In genomic region chr4:43454041-43454836, GRCm38 (mm10) we compare ENCODE assay signal across 9 mouse cellular contexts. TPM values are rescaled to one million over a fixed set of nuclear protein-coding genes. Genes with fewer than 3 reads are reported as not detected.
A peak's percentile ranks its signal among the peaks of the same experiment; 100 is the strongest.
DNase-seq lines count a peak whose midpoint lies in the region; ATAC-seq lines count a peak whose summit lies in the region.
"Had no signal": no experiment of that assay in that cellular context is flagged by ENCODE, and none has a peak within 500 bp of the region (broad histone marks: within the 10 kb centered on the region; RNA-seq: fewer than 3 reads in every experiment).

TSS of gene Cd72 (minus strand) at chr4:43454628.

- peaks cover 40% of the 10 kb centered on the region for H3K27me3 ChIP-seq in heart, embryonic 11.5 days (ENCODE audit: control insufficient read depth, insufficient read depth, low read length)
- H3K27me3 ChIP-seq in hindbrain, embryonic 13.5 days: peaks cover 37% of the 10 kb centered on the region
- peaks cover 64% of the 10 kb centered on the region for H3K27me3 ChIP-seq in megakaryocyte, embryonic 14.5 days (replicated peaks)
- peaks cover 6% of the 10 kb centered on the region; the same call in 1 of the 2 replicates for H3K27me3 ChIP-seq in stomach, embryonic 14.5 days (ENCODE audit: control insufficient read depth, insufficient read depth, low read length)
- H3K27me3 ChIP-seq: Patski had no signal

- H3K9me3 ChIP-seq in heart, embryonic 11.5 days (replicated peaks; ENCODE audit: control insufficient read depth, low read length): no peaks in the 10 kb centered on the region
- no peaks in the 10 kb centered on the region for H3K9me3 ChIP-seq in hindbrain, embryonic 13.5 days
- peaks cover 17% of the 10 kb centered on the region for H3K9me3 ChIP-seq in megakaryocyte, embryonic 14.5 days
- no peaks in the 10 kb centered on the region for H3K9me3 ChIP-seq in stomach, embryonic 14.5 days (ENCODE audit: control insufficient read depth, low read depth, low read length)

- H3K9ac ChIP-seq in heart, embryonic 11.5 days (ENCODE audit: low read depth, low read length): no peak within 1 kb of the TSS
- peak within 1 kb of the TSS; percentile 36; the same call in 1 of the 2 replicates for H3K9ac ChIP-seq in hindbrain, embryonic 13.5 days
- H3K9ac ChIP-seq in stomach, embryonic 14.5 days (replicated peaks; ENCODE audit: low read depth, low read length): no peak within 1 kb of the TSS

- H3K36me3 ChIP-seq in heart, embryonic 11.5 days (ENCODE audit: control insufficient read depth, insufficient read depth, low read length): no peaks in the 10 kb centered on the region
- H3K36me3 ChIP-seq in hindbrain, embryonic 13.5 days: no peaks in the 10 kb centered on the region
- H3K36me3 ChIP-seq in megakaryocyte, embryonic 14.5 days (replicated peaks; ENCODE audit: low read length): no peaks in the 10 kb centered on the region
- no peaks in the 10 kb centered on the region for H3K36me3 ChIP-seq in stomach, embryonic 14.5 days (ENCODE audit: control insufficient read depth, insufficient read depth, low read length)

- peak within 1 kb of the TSS; percentile 58 for H3K4me2 ChIP-seq in heart, embryonic 11.5 days
- H3K4me2 ChIP-seq in hindbrain, embryonic 13.5 days: peak within 1 kb of the TSS; percentile 44
- peak within 1 kb of the TSS; percentile 36 for H3K4me2 ChIP-seq in stomach, embryonic 14.5 days (replicated peaks; ENCODE audit: low read depth, low read length)

- no peak within 1 kb of the TSS for H3K27ac ChIP-seq in heart, embryonic 11.5 days (ENCODE audit: low read depth, low read length)
- H3K27ac ChIP-seq in brown adipose tissue, adult 24 weeks (replicated peaks; ENCODE audit: low read depth, low read length): no peak within 1 kb of the TSS
- H3K27ac ChIP-seq in hindbrain, embryonic 13.5 days: no peak within 1 kb of the TSS
- H3K27ac ChIP-seq in stomach, embryonic 14.5 days (ENCODE audit: low read length): no peak within 1 kb of the TSS

- no peak for DNase-seq in heart, postnatal 25 days (ENCODE audit: low spot score)
- no peak for DNase-seq in gastrocnemius, adult 18-20 months (ENCODE audit: low spot score)
- DNase-seq in frontal cortex, postnatal 25 days (ENCODE audit: low spot score in 2 of 2): no peak

- ATAC-seq in heart, embryonic 11.5 days (replicated peaks; ENCODE audit: insufficient number of reproducible peaks, low FRiP score, low TSS enrichment): no peak
- no peak for ATAC-seq in hindbrain, embryonic 13.5 days (ENCODE audit: low FRiP score)
- no peak for ATAC-seq in stomach, embryonic 14.5 days (ENCODE audit: insufficient number of reproducible peaks, insufficient read depth, low FRiP score, low read depth)
- ATAC-seq: Patski had no signal

- H3K4me1 ChIP-seq in heart, embryonic 11.5 days (ENCODE audit: control insufficient read depth, insufficient read depth, low read length): 0 out of 2 replicates have a peak, but pooled peaks cover 5% of the 10 kb centered on the region
- H3K4me1 ChIP-seq in brown adipose tissue, adult 24 weeks (ENCODE audit: control insufficient read depth, insufficient read depth, insufficient read length, low read length): no peaks in the 10 kb centered on the region
- H3K4me1 ChIP-seq in hindbrain, embryonic 13.5 days (replicated peaks): peaks cover 25% of the 10 kb centered on the region
- H3K4me1 ChIP-seq in megakaryocyte, embryonic 14.5 days: peaks cover 50% of the 10 kb centered on the region
- H3K4me1 ChIP-seq in stomach, embryonic 14.5 days (ENCODE audit: control insufficient read depth, insufficient read depth, low read length): peaks cover 12% of the 10 kb centered on the region; the same call in 1 of the 2 replicates

- WGBS in heart, embryonic 11.5 days (ENCODE audit: insufficient replicate concordance): 29% methylated on average over 20 of the region's 20 CpGs
- WGBS in hindbrain, embryonic 13.5 days: 33% methylated on average over 20 of the region's 20 CpGs
- WGBS in stomach, embryonic 14.5 days: 31% methylated on average over 20 of the region's 20 CpGs

- intact Hi-C loops in heart, postnatal 25 days (cut with DNase I): no loop called here

- peak within 1 kb of the TSS; percentile 21 for H3K4me3 ChIP-seq in heart, embryonic 11.5 days (ENCODE audit: low read depth, low read length)
- 0 out of 2 replicates have a peak within 1 kb of the TSS, but pooled peaks have one; percentile 1 for H3K4me3 ChIP-seq in brown adipose tissue, adult 24 weeks (ENCODE audit: insufficient read depth, low read depth, low read length)
- peak within 1 kb of the TSS; percentile 10; the same call in 1 of the 2 replicates for H3K4me3 ChIP-seq in hindbrain, embryonic 13.5 days
- peak within 1 kb of the TSS; percentile 89 for H3K4me3 ChIP-seq in megakaryocyte, embryonic 14.5 days (replicated peaks)
- H3K4me3 ChIP-seq in stomach, embryonic 14.5 days (ENCODE audit: low read depth, low read length): peak within 1 kb of the TSS; percentile 16; the same call in 1 of the 2 replicates

RNA-seq across cellular contexts. Expression of gene Cd72, which starts in this region (rescaled TPM):
- polyA plus RNA-seq in heart, embryonic 11.5 days (2014; fragmentation: Nextera tagmentation; extraction: Ambion mirVana): 1.8 and 3.3 TPM in 2 replicates
- under 1 TPM; 0.81 to 0.87 TPM for total RNA-seq in heart, postnatal 25 days (2021)
- 1.5 and 1.9 TPM in 2 replicates for polyA plus RNA-seq in brown adipose tissue, adult 24 weeks (2012; ENCODE audit: insufficient read depth, insufficient read length, missing spikeins)
- polyA plus RNA-seq in hindbrain, embryonic 13.5 days (2015; fragmentation: Nextera tagmentation; extraction: Ambion mirVana): 3.5 and 4.7 TPM in 2 replicates
- 3.1 and 26.7 TPM in 2 replicates for polyA plus RNA-seq in megakaryocyte, embryonic 14.5 days (2012; ENCODE audit: insufficient read depth, low replicate concordance)
- polyA plus RNA-seq in stomach, embryonic 14.5 days (2014; fragmentation: Nextera tagmentation; extraction: Ambion mirVana): 5.5 and 5.6 TPM in 2 replicates
- under 1 TPM in 1 of 2 experiments, not detected in 1; 0.21 TPM for total RNA-seq in gastrocnemius, adult 18-20 months (2021)

Comparison
In these comparisons a context has a peak if more than half of its experiments do, and no peak if none do; other contexts are left out.
1. H3K4me3 ChIP-seq: peak in every context shown above with its lines; median percentile 89 in megakaryocyte, embryonic 14.5 days; 21 in heart, embryonic 11.5 days; 16 in stomach, embryonic 14.5 days; 10 in hindbrain, embryonic 13.5 days; 1 in brown adipose tissue, adult 24 weeks.